Mouse (Mus musculus): ENCODE results near the gene Slc38a1. TPM values are rescaled to one million over a fixed set of nuclear protein-coding genes. Genes with fewer than 3 reads are reported as not detected.
"Not testable (repeated sequence)": the region's sequence is repeated elsewhere in the genome, so short reads cannot be mapped to it uniquely, and the experiment has no call there.

Gene Slc38a1
- polyA plus RNA-seq, 1 experiment from 2014 or later, result 62.0 TPM

DNA sequence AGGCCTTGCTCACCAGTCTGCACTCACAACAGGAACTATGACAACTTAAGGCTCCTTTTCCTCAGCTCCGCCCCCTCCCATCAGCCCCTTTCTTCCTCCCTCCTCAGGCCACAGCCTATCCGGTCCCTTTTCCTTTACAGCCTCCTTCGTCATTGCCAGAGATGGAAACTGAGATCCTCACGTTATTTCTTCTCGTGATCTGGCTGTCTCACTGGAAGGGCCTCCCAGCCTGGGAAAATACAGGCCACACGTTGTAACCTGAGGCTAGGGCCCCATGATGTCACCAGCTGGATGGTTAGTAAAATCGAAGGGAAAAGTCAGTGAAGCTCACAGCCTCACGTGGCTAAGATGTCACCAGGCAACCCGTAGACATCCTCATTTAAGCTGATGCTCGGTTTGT lies 4.5 kb downstream of the Slc38a1 start:
- Histone ChIP-seq H3K4me3 (no peak overlapping the region), H3K4me2 (no peak overlapping the region), H3K4me1 (peaks cover 28% of the 10 kb centered on the region), H3K27me3 (peaks cover 13% of the 10 kb centered on the region; the same call in 1 of the 2 replicates), H3K27ac (no peak overlapping the region), H3K9me3 (no peaks in the 10 kb centered on the region), H3K9ac (no peak overlapping the region), H3K36me3 (peaks cover 7% of the 10 kb centered on the region; the same call in 1 of the 2 replicates)
- ATAC-seq (ENCODE audit: borderline replicate concordance, extremely low read depth, low FRiP score, low TSS enrichment), result no peak
- 53% methylated on average over 10 of the region's 10 CpGs for WGBS

DNA sequence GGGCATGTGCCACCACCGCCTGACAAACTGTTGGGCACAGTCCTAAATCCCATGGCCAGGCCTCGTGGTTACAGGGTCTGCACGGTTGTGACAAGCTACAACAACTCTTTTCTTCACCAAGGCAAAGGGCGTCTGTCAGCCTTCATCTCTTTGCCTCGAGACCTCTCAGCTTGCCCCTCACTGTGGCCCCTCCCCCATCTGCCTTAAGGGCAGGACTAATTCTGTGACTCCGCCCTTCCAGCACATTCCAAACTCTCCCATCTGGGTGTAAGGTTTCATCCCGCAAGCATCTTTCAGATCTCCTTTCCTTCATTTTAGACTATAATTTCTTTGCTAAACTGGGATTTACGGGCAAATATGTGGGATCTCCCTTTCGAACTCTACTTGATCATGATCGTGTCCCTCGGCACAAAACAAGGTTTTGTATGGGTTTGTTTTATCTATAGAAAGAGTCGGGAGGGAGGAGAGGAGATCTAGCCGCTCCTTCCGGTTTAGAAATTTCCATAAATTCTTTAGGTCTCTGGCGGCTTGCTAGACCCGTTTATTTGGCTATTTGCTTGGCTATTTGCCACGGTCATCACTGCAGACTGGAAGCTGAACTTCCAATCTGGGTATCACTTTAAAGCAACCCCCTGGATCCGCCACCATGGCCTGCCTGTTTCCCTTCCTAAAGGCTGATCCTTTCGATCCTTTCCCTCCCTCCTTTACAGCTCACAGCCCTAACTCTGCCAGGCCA lies 7.9 kb downstream of the Slc38a1 start:
- no peak overlapping the region for H3K9ac ChIP-seq
- H3K4me1 ChIP-seq, result peaks cover 19% of the 10 kb centered on the region
- peaks cover 7% of the 10 kb centered on the region; the same call in 1 of the 2 replicates for H3K36me3 ChIP-seq
- H3K27me3 ChIP-seq, result no peaks in the 10 kb centered on the region
- peak overlapping the region; percentile 11 for H3K4me3 ChIP-seq
- peak overlapping the region; percentile 13; the same call in 1 of the 2 replicates for H3K4me2 ChIP-seq
- WGBS, result 67% methylated on average over 19 of the region's 19 CpGs
- no peaks in the 10 kb centered on the region for H3K9me3 ChIP-seq
- peak overlapping the region; percentile 15; the same call in 1 of the 2 replicates for H3K27ac ChIP-seq
- ATAC-seq (ENCODE audit: borderline replicate concordance, extremely low read depth, low FRiP score, low TSS enrichment), result peak; percentile 62

- Histone ChIP-seq H3K4me3 (no peak overlapping the region), H3K36me3 (peaks cover 7% of the 10 kb centered on the region; the same call in 1 of the 2 replicates), H3K9me3 (no peaks in the 10 kb centered on the region), H3K9ac (no peak overlapping the region), H3K27ac (no peak overlapping the region), H3K4me2 (no peak overlapping the region), H3K4me1 (peaks cover 9% of the 10 kb centered on the region; the same call in 1 of the 2 replicates), H3K27me3 (no peaks in the 10 kb centered on the region)
- ATAC-seq (ENCODE audit: borderline replicate concordance, extremely low read depth, low FRiP score, low TSS enrichment), result no peak
- WGBS, result 93% methylated on average over 5 of the region's 5 CpGs
Measured at GRCm38 (mm10) chr15:96632201-96632600, 10.5 kb downstream of the Slc38a1 start.

- Histone ChIP-seq H3K4me3 (no peak overlapping the region), H3K36me3 (peaks cover 7% of the 10 kb centered on the region; the same call in 1 of the 2 replicates), H3K27ac (no peak overlapping the region), H3K4me2 (no peak overlapping the region), H3K27me3 (no peaks in the 10 kb centered on the region), H3K9me3 (no peaks in the 10 kb centered on the region), H3K9ac (no peak overlapping the region), H3K4me1 (peaks cover 9% of the 10 kb centered on the region; the same call in 1 of the 2 replicates)
- 80% methylated on average over 13 of the region's 13 CpGs for WGBS
- ATAC-seq (ENCODE audit: borderline replicate concordance, extremely low read depth, low FRiP score, low TSS enrichment), result no peak
Measured at GRCm38 (mm10) chr15:96631107-96631718, 11.5 kb downstream of the Slc38a1 start.

DNA sequence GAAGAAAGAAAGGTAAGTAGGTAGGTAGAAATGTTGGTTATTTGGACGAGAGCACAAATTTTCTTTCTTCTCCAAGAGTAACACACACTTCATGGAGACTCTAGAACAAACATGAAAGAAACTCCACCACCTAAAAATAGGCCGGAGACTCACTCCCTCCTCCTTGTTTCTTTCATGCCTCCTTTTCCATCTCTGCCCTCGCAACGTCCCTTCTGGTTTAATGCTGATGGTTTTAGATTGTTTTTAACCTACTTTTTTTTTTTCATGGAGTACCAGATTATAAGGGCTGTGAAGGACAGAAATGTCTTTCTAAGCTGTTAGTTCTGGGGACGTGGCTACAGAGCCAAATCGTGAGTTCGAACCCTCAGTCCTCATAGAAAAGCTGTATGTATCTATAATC lies 14.5 kb downstream of the Slc38a1 start:
- no peak overlapping the region for H3K27ac ChIP-seq
- no peak overlapping the region for H3K4me3 ChIP-seq
- WGBS, result 88% methylated on average over 7 of the region's 7 CpGs
- no peaks in the 10 kb centered on the region for H3K4me1 ChIP-seq
- H3K9ac ChIP-seq, result no peak overlapping the region
- H3K36me3 ChIP-seq, result peaks cover 10% of the 10 kb centered on the region
- ATAC-seq (ENCODE audit: borderline replicate concordance, extremely low read depth, low FRiP score, low TSS enrichment), result no peak
- H3K9me3 ChIP-seq, result no peaks in the 10 kb centered on the region
- H3K4me2 ChIP-seq, result no peak overlapping the region
- H3K27me3 ChIP-seq, result no peaks in the 10 kb centered on the region

DNA sequence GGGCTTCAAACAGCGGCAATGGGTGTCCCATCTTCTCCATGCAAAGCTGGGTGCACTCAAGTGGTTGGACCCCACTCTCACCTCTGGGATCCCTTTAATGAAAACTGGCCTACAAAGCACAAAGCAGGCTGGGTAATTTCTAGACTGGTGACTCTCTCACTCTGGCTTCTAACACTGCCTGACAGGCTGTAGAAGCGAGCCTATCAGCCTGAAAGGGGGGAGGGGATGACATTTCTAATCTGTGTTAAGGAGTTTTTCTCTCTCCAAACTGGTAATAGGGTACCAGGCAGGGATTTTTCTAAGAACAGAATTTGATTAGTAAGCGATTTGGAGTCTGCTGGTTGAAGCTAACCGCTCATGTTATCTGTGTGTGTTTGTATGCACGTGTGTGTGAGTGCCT lies 15.8 kb downstream of the Slc38a1 start:
- Histone ChIP-seq H3K4me2 (no peak overlapping the region), H3K36me3 (peaks cover 23% of the 10 kb centered on the region), H3K4me3 (no peak overlapping the region), H3K9ac (no peak overlapping the region), H3K27ac (no peak overlapping the region), H3K27me3 (no peaks in the 10 kb centered on the region), H3K4me1 (no peaks in the 10 kb centered on the region), H3K9me3 (no peaks in the 10 kb centered on the region; the same call in 1 of the 2 replicates)
- WGBS, result 67% methylated on average over 5 of the region's 5 CpGs
- no peak for ATAC-seq (ENCODE audit: borderline replicate concordance, extremely low read depth, low FRiP score, low TSS enrichment)

GRCm38 (mm10) chr15:96625012-96625411 lies 17.7 kb downstream of the Slc38a1 start:
- WGBS, result 78% methylated on average over 9 of the region's 9 CpGs
- H3K9ac ChIP-seq; ATAC-seq (ENCODE audit: borderline replicate concordance, extremely low read depth, low FRiP score, low TSS enrichment); H3K27ac ChIP-seq; H3K4me3 ChIP-seq; H3K9me3 ChIP-seq; H3K4me1 ChIP-seq; H3K27me3 ChIP-seq; H3K4me2 ChIP-seq: not testable (repeated sequence)
- H3K36me3 ChIP-seq, result peaks cover 23% of the 10 kb centered on the region

DNA sequence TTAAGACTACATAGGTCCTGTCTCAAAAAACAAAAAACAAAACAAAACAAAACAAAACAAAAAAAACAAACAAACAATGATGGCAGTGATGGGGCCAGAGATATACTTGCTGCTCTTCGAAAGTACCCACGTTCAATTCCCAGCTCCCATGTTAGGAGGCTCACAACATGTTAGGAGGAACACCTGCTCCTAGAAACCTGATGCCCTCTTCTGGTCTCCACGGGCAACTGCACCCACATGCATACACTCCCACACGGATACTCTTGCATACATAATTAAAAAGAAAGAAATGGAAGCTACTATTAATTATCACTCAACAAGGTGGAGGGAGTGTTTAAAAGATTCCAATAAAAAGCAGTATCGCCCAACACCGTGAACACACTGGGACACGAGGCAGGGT lies 20.3 kb downstream of the Slc38a1 start:
- no peak for ATAC-seq (ENCODE audit: borderline replicate concordance, extremely low read depth, low FRiP score, low TSS enrichment)
- Histone ChIP-seq H3K4me1 (no peaks in the 10 kb centered on the region), H3K9me3 (no peaks in the 10 kb centered on the region; the same call in 1 of the 2 replicates), H3K4me3 (no peak overlapping the region), H3K4me2 (no peak overlapping the region), H3K27me3 (no peaks in the 10 kb centered on the region), H3K9ac (no peak overlapping the region), H3K27ac (no peak overlapping the region), H3K36me3 (peaks cover 25% of the 10 kb centered on the region)
- 96% methylated on average over 7 of the region's 7 CpGs for WGBS

- no peak overlapping the region for H3K4me3 ChIP-seq
- no peaks in the 10 kb centered on the region for H3K4me1 ChIP-seq
- 88% methylated on average over 6 of the region's 6 CpGs for WGBS
- ATAC-seq (ENCODE audit: borderline replicate concordance, extremely low read depth, low FRiP score, low TSS enrichment), result no peak
- no peak overlapping the region for H3K4me2 ChIP-seq
- H3K36me3 ChIP-seq, result peaks cover 27% of the 10 kb centered on the region
- H3K9me3 ChIP-seq, result no peaks in the 10 kb centered on the region; the same call in 1 of the 2 replicates
- H3K9ac ChIP-seq, result no peak overlapping the region
- no peaks in the 10 kb centered on the region for H3K27me3 ChIP-seq
- no peak overlapping the region for H3K27ac ChIP-seq
Measured at GRCm38 (mm10) chr15:96621686-96622085, 21.0 kb downstream of the Slc38a1 start.

- Histone ChIP-seq H3K4me2 (no peak overlapping the region), H3K27me3 (no peaks in the 10 kb centered on the region), H3K4me3 (no peak overlapping the region), H3K9ac (no peak overlapping the region), H3K9me3 (no peaks in the 10 kb centered on the region; the same call in 1 of the 2 replicates), H3K36me3 (peaks cover 48% of the 10 kb centered on the region), H3K27ac (no peak overlapping the region), H3K4me1 (no peaks in the 10 kb centered on the region)
- WGBS, result 87% methylated on average over 7 of the region's 7 CpGs
- no peak for ATAC-seq (ENCODE audit: borderline replicate concordance, extremely low read depth, low FRiP score, low TSS enrichment)
Measured at GRCm38 (mm10) chr15:96617555-96617954, 25.2 kb downstream of the Slc38a1 start.

DNA sequence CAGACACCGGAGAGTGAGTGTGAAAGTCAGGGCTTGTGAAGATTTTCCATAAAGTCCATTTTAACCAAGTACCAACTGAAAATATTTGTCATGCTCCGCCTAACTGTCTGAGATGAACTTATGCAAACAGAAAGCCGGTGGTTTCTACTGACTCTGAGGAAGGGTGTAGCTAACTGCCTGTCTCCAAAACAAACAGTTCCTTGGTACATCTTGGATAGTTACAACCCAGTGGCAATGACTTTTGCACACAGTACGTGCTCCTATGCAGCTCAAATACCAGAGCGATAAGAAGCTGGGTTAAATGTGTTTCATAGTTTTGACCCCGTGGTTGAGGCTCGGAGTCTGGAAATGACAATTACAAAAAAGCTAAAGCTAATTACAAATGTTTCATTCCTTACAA lies 34.0 kb downstream of the Slc38a1 start:
- H3K9me3 ChIP-seq, result no peaks in the 10 kb centered on the region
- 60% methylated on average over 7 of the region's 7 CpGs for WGBS
- no peak for ATAC-seq (ENCODE audit: borderline replicate concordance, extremely low read depth, low FRiP score, low TSS enrichment)

DNA sequence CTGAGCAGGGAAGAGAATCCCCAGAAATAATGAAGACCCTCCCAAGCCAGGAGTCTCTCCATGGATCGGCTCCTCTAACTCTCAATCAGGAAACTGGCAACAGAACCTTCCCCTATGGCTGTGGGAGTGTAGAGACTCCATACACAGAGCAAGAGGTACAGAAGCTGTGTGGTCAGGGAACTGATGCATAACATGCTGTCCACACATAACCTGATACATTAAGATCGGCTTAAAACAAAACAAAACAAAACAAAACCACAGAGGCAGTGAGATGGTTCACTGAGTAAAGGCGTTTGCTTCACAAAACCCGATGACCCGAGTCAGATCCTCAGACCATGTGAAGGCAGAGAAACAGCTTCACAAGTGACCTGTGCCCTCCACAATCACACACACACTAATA lies 35.3 kb downstream of the Slc38a1 start:
- Histone ChIP-seq H3K4me1 (peaks cover 14% of the 10 kb centered on the region), H3K4me2 (no peak overlapping the region), H3K4me3 (no peak overlapping the region), H3K27me3 (no peaks in the 10 kb centered on the region), H3K9me3 (no peaks in the 10 kb centered on the region), H3K36me3 (peaks cover 11% of the 10 kb centered on the region; the same call in 1 of the 2 replicates), H3K27ac (no peak overlapping the region), H3K9ac (no peak overlapping the region)
- 84% methylated on average over 5 of the region's 5 CpGs for WGBS
- ATAC-seq (ENCODE audit: borderline replicate concordance, extremely low read depth, low FRiP score, low TSS enrichment), result no peak

More for the DNA sequence above, 34.0 kb downstream of the Slc38a1 start:
- Histone ChIP-seq H3K4me2 (no peak overlapping the region), H3K36me3 (peaks cover 21% of the 10 kb centered on the region), H3K27me3 (no peaks in the 10 kb centered on the region), H3K4me3 (no peak overlapping the region), H3K27ac (no peak overlapping the region), H3K4me1 (peaks cover 7% of the 10 kb centered on the region), H3K9ac (no peak overlapping the region)

Data from lung, embryonic 15.5 days (tissue).